Mouse (Mus musculus): Measurements from ENCODE around the gene 5730409E04Rik.

The 5730409E04Rik gene

GRCm38 (mm10) chr4:126609606-126610181 lies at the start of gene 5730409E04Rik:
5730409E04Rik (plus strand) TSS chr4:126609818.
- POLR2A ChIA-PET, result interaction anchor here (0.5 to 3.0 kb wide), 19 partner anchors 10 to 383 kb away, joined by 3 to 16 read pairs (median 4); partner anchors contain the start of genes AU040320 (in 1 of the 4), Ago3 (in 1 of the 4), Clspn (in 1 of the 4) and Ncdn (in 1 of the 4)
- CTCF ChIA-PET, result interaction anchor here (0.5 to 1.7 kb wide), 13 partner anchors 9 to 833 kb away, joined by 3 to 8 read pairs (median 3); partner anchors contain the start of genes AU040320 (in 1 of the 4) and Ncdn (in 1 of the 4)

GRCm38 (mm10) chr4:126563798-126564197 lies 45.8 kb upstream of the 5730409E04Rik start:
- ChIA-PET POLR2A (interaction anchor here in 1 of 4 experiments (1.0 kb wide), 1 partner anchor 9 kb away, joined by 5 read pairs; no protein-coding TSS in a partner anchor), CTCF (interaction anchor here in 1 of 4 experiments (0.6 kb wide), 1 partner anchor 275 kb away, joined by 3 read pairs; no protein-coding TSS in a partner anchor)

- ChIA-PET POLR2A (interaction anchor here in 1 of 4 experiments (0.5 kb wide), 1 partner anchor 16 kb away, joined by 4 read pairs; no protein-coding TSS in a partner anchor), CTCF (no interaction called here)
These were observed 42.4 kb upstream of the 5730409E04Rik start for GRCm38 (mm10) chr4:126567243-126567642.

- ChIA-PET CTCF (no interaction called here), POLR2A (no interaction called here)
These were observed 39.8 kb upstream of the 5730409E04Rik start for GRCm38 (mm10) chr4:126569783-126570182.

GRCm38 (mm10) chr4:126576281-126576680 lies 33.3 kb upstream of the 5730409E04Rik start:
- POLR2A ChIA-PET, result no interaction called here

GRCm38 (mm10) chr4:126577920-126578319 lies 31.7 kb upstream of the 5730409E04Rik start:
- POLR2A ChIA-PET, result interaction anchor here in 1 of 4 experiments (0.6 kb wide), 1 partner anchor 403 kb away, joined by 4 read pairs; no protein-coding TSS in a partner anchor
- CTCF ChIA-PET, result no interaction called here

More at GRCm38 (mm10) chr4:126576281-126576680, 33.3 kb upstream of the 5730409E04Rik start:
- CTCF ChIA-PET, result no interaction called here

GRCm38 (mm10) chr4:126579077-126579476 lies 30.5 kb upstream of the 5730409E04Rik start:
- POLR2A ChIA-PET, result no interaction called here
- CTCF ChIA-PET, result interaction anchor here in 1 of 4 experiments (0.6 kb wide), 1 partner anchor 17 kb away, joined by 3 read pairs; no protein-coding TSS in a partner anchor

- POLR2A ChIA-PET, result no interaction called here
- CTCF ChIA-PET, result no interaction called here
These were observed 23.9 kb upstream of the 5730409E04Rik start for GRCm38 (mm10) chr4:126585739-126586138.

- CTCF ChIA-PET, result interaction anchor here in 1 of 4 experiments (0.6 to 0.7 kb wide), 2 partner anchors 9 to 115 kb away, joined by 4 to 5 read pairs; no protein-coding TSS in a partner anchor
- POLR2A ChIA-PET, result interaction anchor here in 1 of 4 experiments (0.9 kb wide), 1 partner anchor 391 kb away, joined by 3 read pairs; no protein-coding TSS in a partner anchor
These were observed 17.6 kb upstream of the 5730409E04Rik start for GRCm38 (mm10) chr4:126592039-126592438.

- ChIA-PET CTCF (interaction anchor here (0.6 to 5.6 kb wide), 30 partner anchors 10 to 381 kb away, joined by 3 to 48 read pairs (median 4); partner anchors contain the start of genes Tfap2e (in 2 of the 4) and Clspn (in 1 of the 4)), POLR2A (interaction anchor here in 2 of 4 experiments (0.5 to 2.7 kb wide), 17 partner anchors 9 to 240 kb away, joined by 3 to 16 read pairs (median 4); partner anchors contain the start of genes Psmb2 (in 2 of the 2), 5730409E04Rik (in 1 of the 2) and Tfap2e (in 1 of the 2))
These were observed 9.5 kb upstream of the 5730409E04Rik start for GRCm38 (mm10) chr4:126599971-126600754.

- POLR2A ChIA-PET, result interaction anchor here (0.6 to 2.7 kb wide), 9 partner anchors 10 to 599 kb away, joined by 3 to 9 read pairs (median 6); partner anchors contain the start of gene Psmb2 (in 2 of the 4)
- CTCF ChIA-PET, result interaction anchor here in 3 of 4 experiments (0.6 to 5.6 kb wide), 12 partner anchors 8 to 391 kb away, joined by 3 to 48 read pairs (median 4); partner anchors contain the start of gene 5730409E04Rik (in 1 of the 3)
These were observed 7.8 kb upstream of the 5730409E04Rik start for GRCm38 (mm10) chr4:126601597-126602444.

- CTCF ChIA-PET, result interaction anchor here (0.5 to 5.6 kb wide), 10 partner anchors 16 to 390 kb away, joined by 3 to 48 read pairs (median 4); no protein-coding TSS in a partner anchor
- POLR2A ChIA-PET, result interaction anchor here (0.6 to 2.7 kb wide), 7 partner anchors 12 to 598 kb away, joined by 3 to 9 read pairs (median 4); partner anchors contain the start of gene Psmb2 (in 2 of the 4)
These were observed 7.2 kb upstream of the 5730409E04Rik start for GRCm38 (mm10) chr4:126602445-126602762.

GRCm38 (mm10) chr4:126604141-126604540 lies 5.5 kb upstream of the 5730409E04Rik start:
- CTCF ChIA-PET, result interaction anchor here in 2 of 4 experiments (0.7 to 5.6 kb wide), 2 partner anchors 136 to 235 kb away, joined by 3 to 48 read pairs; no protein-coding TSS in a partner anchor
- POLR2A ChIA-PET, result interaction anchor here (0.6 to 1.5 kb wide), 5 partner anchors 8 to 279 kb away, joined by 3 to 4 read pairs (median 3); partner anchors contain the start of gene Psmb2 (in 1 of the 4)

GRCm38 (mm10) chr4:126605751-126606150 lies 3.9 kb upstream of the 5730409E04Rik start:
- POLR2A ChIA-PET, result interaction anchor here in 3 of 4 experiments (0.6 to 0.8 kb wide), 3 partner anchors 49 to 1110 kb away, joined by 3 to 4 read pairs (median 3); partner anchors contain the start of gene Clspn (in 1 of the 3)

GRCm38 (mm10) chr4:126611991-126612390 lies 2.4 kb downstream of the 5730409E04Rik start:
- POLR2A ChIA-PET, result interaction anchor here in 3 of 4 experiments (0.6 to 2.6 kb wide), 8 partner anchors 8 to 140 kb away, joined by 3 to 11 read pairs (median 3); partner anchors contain the start of gene Psmb2 (in 1 of the 3)
- CTCF ChIA-PET, result no interaction called here

More at GRCm38 (mm10) chr4:126605751-126606150, 3.9 kb upstream of the 5730409E04Rik start:
- CTCF ChIA-PET, result interaction anchor here in 1 of 4 experiments (1.0 kb wide), 1 partner anchor 234 kb away, joined by 3 read pairs; no protein-coding TSS in a partner anchor

- CTCF ChIA-PET, result no interaction called here
- POLR2A ChIA-PET, result interaction anchor here in 1 of 4 experiments (0.8 kb wide), 1 partner anchor 10 kb away, joined by 3 read pairs; no protein-coding TSS in a partner anchor
These were observed 6.7 kb downstream of the 5730409E04Rik start for GRCm38 (mm10) chr4:126616312-126616711.

GRCm38 (mm10) chr4:126619691-126620330 lies 10.2 kb downstream of the 5730409E04Rik start:
- CTCF ChIA-PET, result interaction anchor here in 2 of 4 experiments (0.6 to 1.4 kb wide), 5 partner anchors 9 to 894 kb away, joined by 3 to 6 read pairs (median 5); no protein-coding TSS in a partner anchor
- POLR2A ChIA-PET, result interaction anchor here in 2 of 4 experiments (0.6 to 2.7 kb wide), 7 partner anchors 9 to 134 kb away, joined by 3 to 11 read pairs (median 4); partner anchors contain the start of genes 5730409E04Rik (in 2 of the 2), AU040320 (in 1 of the 2), Ncdn (in 1 of the 2) and Psmb2 (in 1 of the 2)

Data from embryonic stem cell, embryonic (primary cell).